Mouse (Mus musculus) mouse trophoblast stem cell (cell line): ENCODE measurements around the gene B3gnt4.

Experiments used
- in situ Hi-C, 2 experiments: fragments of 300-500 bp; cut with MseI, MboI; formaldehyde crosslinking; loops; 2 replicates in 1 of 2; 3 replicates in 1 of 2; pipeline ENCODE4 v1.15.1; 2025

The B3gnt4 gene

GRCm38 (mm10) chr5:123525916-123526495 is 15.7 kb downstream of the B3gnt4 start:
- in situ Hi-C loops, result no loop called here

GRCm38 (mm10) chr5:123528641-123529040 is 18.4 kb downstream of the B3gnt4 start:
- in situ Hi-C loops, result no loop called here

GRCm38 (mm10) chr5:123530056-123530455 is 19.8 kb downstream of the B3gnt4 start:
- in situ Hi-C loops, result no loop called here

GRCm38 (mm10) chr5:123533801-123534200 is 23.5 kb downstream of the B3gnt4 start:
- in situ Hi-C loops, result no loop called here

GRCm38 (mm10) chr5:123555693-123556092 is 45.4 kb downstream of the B3gnt4 start:
- in situ Hi-C loops, result no loop called here

DNA sequence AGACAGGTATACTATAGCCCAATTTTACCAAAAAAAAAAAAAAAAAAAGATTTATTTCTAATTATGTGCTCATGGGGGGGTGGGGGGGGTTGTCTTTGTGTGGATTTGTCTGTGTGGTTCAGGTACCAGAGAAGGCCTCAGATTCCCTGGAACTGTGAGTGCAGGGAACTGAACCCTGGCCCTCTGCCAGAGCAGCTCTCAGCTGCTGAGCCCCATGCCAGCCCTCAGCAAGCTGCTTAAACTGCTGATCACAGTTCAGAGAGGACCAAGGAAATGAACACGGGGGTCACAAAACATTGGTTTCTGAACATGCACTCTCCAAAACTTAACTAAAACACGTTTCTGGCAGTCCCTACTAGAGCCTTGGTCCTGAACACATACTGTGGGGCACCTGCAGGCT is 46.2 kb downstream of the B3gnt4 start:
- in situ Hi-C loops, result no loop called here

DNA sequence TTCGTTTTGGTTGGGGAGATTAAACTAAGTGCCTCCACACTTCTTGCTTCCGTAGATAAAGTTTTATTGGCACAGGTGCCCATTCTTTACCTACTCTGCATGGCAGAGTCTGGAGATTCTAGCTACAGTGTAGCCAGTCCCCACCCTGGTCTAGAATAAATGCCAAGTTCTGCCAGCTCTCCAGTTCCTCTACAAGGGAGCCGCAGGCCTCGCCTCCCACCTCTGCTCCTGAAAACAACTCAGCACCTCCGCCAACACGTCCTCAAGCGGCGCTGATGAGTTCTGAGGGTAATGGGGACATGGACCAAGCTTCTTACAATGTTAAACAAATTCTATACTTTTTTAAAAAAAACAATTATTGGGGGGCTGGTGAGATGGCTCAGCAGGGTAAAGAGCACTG is 49.3 kb downstream of the B3gnt4 start:
- in situ Hi-C loops, result no loop called here

- in situ Hi-C loops, result no loop called here
Observed at GRCm38 (mm10) chr5:123561128-123561527, 50.9 kb downstream of the B3gnt4 start.
